ENCODE assay signal across 25 mouse cellular contexts in the genomic region with DNA sequence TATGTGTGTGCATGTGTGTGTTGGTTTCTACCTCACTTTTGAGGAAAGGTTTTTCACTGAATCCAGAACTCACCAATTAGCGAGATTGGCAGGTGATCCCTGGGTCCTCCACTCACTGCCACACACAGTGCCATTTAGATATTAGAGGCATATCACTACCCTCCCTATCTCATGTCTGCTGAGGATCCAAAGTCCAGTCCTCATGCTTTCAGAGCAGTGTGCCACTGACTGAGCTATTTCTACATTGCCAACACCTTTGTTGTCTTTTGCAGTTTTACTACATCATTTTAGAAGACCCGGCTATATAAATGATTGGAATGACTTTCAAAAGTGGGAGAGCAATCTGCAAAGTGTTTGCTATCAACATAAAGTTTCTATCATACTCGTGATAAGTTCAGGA.
A peak's percentile ranks its signal among the peaks of the same experiment; 100 is the strongest.
DNase-seq lines count a peak whose midpoint lies in the region; ATAC-seq and TF ChIP-seq lines count a peak whose summit lies in the region.
"Had no signal": no experiment of that assay in that cellular context is flagged by ENCODE, and none has a peak within 500 bp of the region (broad histone marks: within the 10 kb centered on the region; RNA-seq: fewer than 3 reads in every experiment).

No protein-coding gene starts in this region.

- no peak overlapping the region for H3K27ac ChIP-seq in heart, embryonic 12.5 days (ENCODE audit: poor library complexity, severe bottlenecking)
- H3K27ac ChIP-seq in intestine, embryonic 16.5 days (ENCODE audit: low read length), result no peak overlapping the region
- H3K27ac ChIP-seq in small intestine, adult 2 months (ENCODE audit: insufficient read depth, low read depth, low read length), result peak overlapping the region; percentile 43; the same call in 1 of the 2 replicates
- H3K27ac ChIP-seq: forebrain, embryonic 10.5 days; forebrain, embryonic 13.5 days; heart, embryonic 15.5 days; hindbrain, embryonic 10.5 days; hindbrain, embryonic 13.5 days had no signal

- no peaks in the 10 kb centered on the region for H3K9me3 ChIP-seq in heart, embryonic 12.5 days (replicated peaks)
- no peaks in the 10 kb centered on the region for H3K9me3 ChIP-seq in intestine, embryonic 16.5 days (ENCODE audit: control insufficient read depth, low read length)
- H3K9me3 ChIP-seq: forebrain, embryonic 10.5 days; forebrain, embryonic 13.5 days; heart, embryonic 15.5 days; hindbrain, embryonic 10.5 days; hindbrain, embryonic 13.5 days had no signal

- H3K4me1 ChIP-seq in heart, embryonic 12.5 days (replicated peaks), result no peaks in the 10 kb centered on the region
- no peaks in the 10 kb centered on the region for H3K4me1 ChIP-seq in intestine, embryonic 16.5 days (ENCODE audit: control insufficient read depth, insufficient read depth, low read length)
- no peaks in the 10 kb centered on the region; the same call in 1 of the 2 replicates for H3K4me1 ChIP-seq in small intestine, adult 2 months (ENCODE audit: control insufficient read depth, insufficient read depth, insufficient read length, low read length)
- H3K4me1 ChIP-seq: forebrain, embryonic 10.5 days; forebrain, embryonic 13.5 days; hindbrain, embryonic 10.5 days; hindbrain, embryonic 13.5 days had no signal

- H3K4me3 ChIP-seq in heart, embryonic 12.5 days, result no peak overlapping the region
- H3K4me3 ChIP-seq in intestine, embryonic 16.5 days (ENCODE audit: low read length), result no peak overlapping the region
- H3K4me3 ChIP-seq in small intestine, adult 2 months (ENCODE audit: low read depth, low read length), result no peak overlapping the region
- H3K4me3 ChIP-seq: forebrain, embryonic 10.5 days; forebrain, embryonic 13.5 days; heart, embryonic 15.5 days; hindbrain, embryonic 10.5 days; hindbrain, embryonic 13.5 days had no signal

- H3K4me2 ChIP-seq in heart, embryonic 12.5 days, result no peak overlapping the region
- H3K4me2 ChIP-seq in intestine, embryonic 16.5 days (ENCODE audit: low read depth, low read length), result no peak overlapping the region
- H3K4me2 ChIP-seq: forebrain, embryonic 13.5 days; heart, embryonic 11.5 days; heart, embryonic 15.5 days; hindbrain, embryonic 13.5 days had no signal

- 62% methylated on average over 3 of the region's 3 CpGs for WGBS in heart, embryonic 12.5 days
- WGBS in intestine, embryonic 16.5 days, result 63% methylated on average over 3 of the region's 3 CpGs
- WGBS in small intestine, adult 2 months, result 24% methylated on average over 3 of the region's 3 CpGs

- no peak for TF ChIP-seq POLR2A in small intestine, adult 2 months (IDR thresholded peaks at IDR 0.05; ENCODE audit: low read depth, low read length)

- ATAC-seq in heart, embryonic 12.5 days (ENCODE audit: insufficient number of reproducible peaks, low FRiP score), result no peak
- peak; percentile 99 for ATAC-seq in intestine, embryonic 16.5 days
- ATAC-seq: activated CD4-positive, CD25-positive, alpha-beta regulatory T cell, adult 4 months; forebrain, embryonic 13.5 days; forebrain, embryonic 16.5 days; hindbrain, embryonic 16.5 days had no signal

- no peaks in the 10 kb centered on the region for H3K36me3 ChIP-seq in heart, embryonic 12.5 days
- no peaks in the 10 kb centered on the region for H3K36me3 ChIP-seq in intestine, embryonic 16.5 days (ENCODE audit: control insufficient read depth, insufficient read depth, low read length)
- no peaks in the 10 kb centered on the region for H3K36me3 ChIP-seq in small intestine, adult 2 months (ENCODE audit: control insufficient read depth, insufficient read depth, low read length)
- H3K36me3 ChIP-seq: forebrain, embryonic 10.5 days; heart, embryonic 15.5 days; hindbrain, embryonic 10.5 days; hindbrain, embryonic 13.5 days had no signal

- H3K9ac ChIP-seq in heart, embryonic 12.5 days, result no peak overlapping the region
- H3K9ac ChIP-seq in intestine, embryonic 16.5 days (ENCODE audit: low read depth, low read length), result no peak overlapping the region
- H3K9ac ChIP-seq: forebrain, embryonic 13.5 days; heart, embryonic 15.5 days; hindbrain, embryonic 13.5 days had no signal

- no peaks in the 10 kb centered on the region for H3K27me3 ChIP-seq in heart, embryonic 12.5 days (replicated peaks)
- H3K27me3 ChIP-seq in intestine, embryonic 16.5 days (replicated peaks; ENCODE audit: control insufficient read depth, insufficient read depth, low read length), result no peaks in the 10 kb centered on the region
- H3K27me3 ChIP-seq in small intestine, adult 2 months (ENCODE audit: control insufficient read depth, insufficient read depth, low read length), result no peaks in the 10 kb centered on the region
- H3K27me3 ChIP-seq: forebrain, embryonic 13.5 days; heart, embryonic 15.5 days; hindbrain, embryonic 13.5 days had no signal

- peak; percentile 31 for DNase-seq in heart, adult 11 months
- no peak for DNase-seq in embryo, embryonic 10 days (ENCODE audit: low spot score)
- no peak for DNase-seq in thymus, postnatal 36 days
- DNase-seq: adrenal gland, adult 8-10 months; adrenal gland, postnatal 25 days; cerebellum, adult 11-12 months; cerebellum, adult 8-10 months; cerebellum, postnatal 10 days; cerebellum, postnatal 36 days; gastrocnemius, postnatal 10 days; gastrocnemius, postnatal 36 days; heart, postnatal 10 days; heart, postnatal 36 days had no signal

- no peak for TF ChIP-seq CTCF in small intestine, adult 2 months (IDR thresholded peaks at IDR 0.05; ENCODE audit: extremely low read depth, insufficient read length, insufficient replicate concordance, low read depth, low read length)
